Mouse (Mus musculus) olfactory bulb, adult 2 months (tissue): ENCODE data around the gene Zfp326.

ENCODE experiments used
- CTCF ChIP-seq: fragments of 200-500 bp; IDR thresholded peaks from 2 replicates; pipeline ENCODE4 v1.5.1; 2012; ENCODE audit warnings: low read depth, mild to moderate bottlenecking, low read length, moderate library complexity; ENCODE audit not compliant: insufficient read depth
- POLR2A ChIP-seq: fragments of 200-500 bp; IDR thresholded peaks from 2 replicates; pipeline ENCODE4 v1.6.1; 2012; ENCODE audit warnings: mild to moderate bottlenecking, low read depth, low read length, moderate library complexity; ENCODE audit not compliant: insufficient read depth

DNA sequence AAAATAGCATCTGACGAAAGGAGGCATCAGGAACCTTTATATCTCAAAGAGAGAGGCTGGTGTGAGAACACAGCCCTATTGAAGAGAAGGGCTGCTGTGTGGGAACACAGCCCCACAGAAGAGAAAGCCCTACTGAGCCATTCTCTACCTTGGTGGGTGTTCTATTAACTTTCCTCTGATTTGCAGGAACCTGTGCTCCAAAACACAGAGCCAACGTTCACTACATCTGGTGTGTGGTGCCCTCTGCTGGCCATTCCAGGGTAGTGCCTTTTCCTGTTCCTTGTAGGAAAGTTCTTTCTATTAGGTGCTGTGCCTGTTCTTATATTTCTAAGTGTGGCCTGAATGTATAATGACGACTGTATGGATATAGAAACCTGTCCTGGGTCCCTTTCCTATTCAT is 7.8 kb upstream of the Zfp326 start:
- TF ChIP-seq POLR2A = no peak
- no peak for TF ChIP-seq CTCF
